Mouse (Mus musculus) spleen, adult 2 months (tissue): ENCODE data around the gene Ercc2.

Source experiments
- CTCF ChIP-seq: fragments of 200-500 bp; IDR thresholded peaks from 2 replicates; pipeline ENCODE4 v1.5.1; 2011; ENCODE audit warnings: mild to moderate bottlenecking, inconsistent platforms; ENCODE audit not compliant: insufficient read depth, insufficient read length, insufficient replicate concordance; ENCODE audit errors: extremely low read depth
- POLR2A ChIP-seq: fragments of 200-500 bp; IDR thresholded peaks from 2 replicates; pipeline ENCODE4 v1.6.1; 2011; ENCODE audit warnings: low read depth, low read length, inconsistent platforms

GRCm38 (mm10) chr7:19403731-19404296 is 22.0 kb downstream of the Ercc2 start, which contains the start of gene Klc3:
- TF ChIP-seq CTCF: no peak
- TF ChIP-seq POLR2A: no peak
